Mouse (Mus musculus) mouse embryonic stem cell (cell line): ENCODE results near the gene Grin2a.

Experiments
- in situ Hi-C, 2 experiments: fragments of 300-500 bp; cut with MboI; formaldehyde crosslinking; loops; 1 replicate in 1 of 2; 3 replicates in 1 of 2; pipeline ENCODE4 v1.14.3; 2019 to 2020; ENCODE audit warnings: low sequenced_read_pairs in 2 of 2, low pct_unique_long_range_greater_than_20kb in 1 of 2, mixed read lengths in 1 of 2; ENCODE audit not compliant: unreplicated experiment in 1 of 2

Grin2a gene

DNA sequence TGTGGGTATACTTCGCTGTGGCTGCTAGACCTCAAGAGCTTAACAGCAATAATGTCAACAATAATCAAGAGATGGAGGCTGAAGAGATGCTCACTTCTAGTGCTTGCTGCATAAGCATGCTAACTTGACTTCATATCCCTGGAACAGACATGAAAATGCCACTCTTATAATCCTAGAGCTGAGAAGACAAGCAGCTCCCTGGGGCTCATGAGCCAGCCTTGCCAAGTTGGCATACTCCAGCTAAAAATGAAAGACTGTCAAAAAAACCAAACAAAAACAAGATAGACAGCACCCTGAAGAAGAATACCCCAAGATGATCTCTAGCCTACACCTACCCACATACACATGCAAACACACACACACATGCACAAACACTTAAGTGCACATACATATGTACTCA, 95.2 kb downstream of the Grin2a start:
- in situ Hi-C loops: no loop called here

DNA sequence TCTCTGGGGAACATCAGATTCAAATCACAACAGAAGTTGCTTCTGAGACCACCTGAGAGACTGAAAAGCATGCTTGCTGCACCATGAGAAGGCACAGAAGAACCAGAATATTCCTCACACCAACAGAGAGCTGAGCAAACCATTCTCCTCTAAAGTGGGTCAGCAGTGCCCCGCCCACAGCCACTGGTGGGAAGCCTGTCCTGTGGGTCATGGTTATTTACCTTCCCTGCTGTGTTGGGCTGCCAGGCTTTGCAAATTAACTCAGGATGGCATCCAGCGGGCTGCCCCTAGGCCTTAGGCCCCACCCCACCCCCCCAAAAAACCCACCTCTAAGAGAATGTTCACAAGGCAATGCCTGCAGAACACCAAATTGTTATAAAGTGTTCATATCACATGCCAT, 96.2 kb downstream of the Grin2a start:
- in situ Hi-C loops: no loop called here

DNA sequence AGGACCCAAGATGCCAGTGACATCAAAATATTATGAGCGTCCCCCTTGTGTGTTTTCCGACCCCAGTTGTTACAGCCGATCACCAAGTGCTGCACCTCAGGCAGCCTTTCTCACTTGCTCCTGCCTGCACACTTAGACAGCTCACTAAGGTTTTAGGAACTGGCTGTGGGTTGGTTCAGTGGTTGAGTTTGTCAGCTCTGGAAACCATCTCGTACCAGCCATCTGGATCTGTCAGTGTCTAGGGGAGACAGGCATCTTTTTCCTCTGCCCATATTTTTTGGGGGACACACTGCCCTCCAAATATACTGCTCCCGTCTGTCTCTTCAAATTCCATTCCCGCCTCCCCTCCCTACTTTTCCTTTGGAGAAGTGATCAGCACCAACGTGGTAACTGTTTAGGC, 99.8 kb downstream of the Grin2a start:
- in situ Hi-C loops: no loop called here

DNA sequence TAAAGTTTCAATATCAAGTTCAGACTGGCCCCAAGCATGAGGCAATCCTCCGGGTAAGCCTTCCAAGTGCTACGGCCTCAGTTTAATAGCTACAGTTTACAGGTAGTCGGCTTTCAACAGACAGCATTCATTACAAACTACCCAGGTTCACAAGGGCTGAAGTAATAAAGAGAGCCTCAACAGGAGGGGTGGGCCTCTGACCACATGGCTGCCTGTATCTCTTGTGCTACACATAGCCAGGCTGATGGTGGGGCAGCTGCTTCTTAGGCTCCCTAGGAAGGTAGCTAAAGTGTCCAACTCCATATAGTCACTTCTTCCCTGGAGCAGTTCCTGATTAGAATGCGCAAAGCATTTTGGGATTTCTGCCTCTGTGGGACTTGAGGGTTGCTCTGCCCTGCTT, 109.2 kb downstream of the Grin2a start:
- in situ Hi-C loops: no loop called here

DNA sequence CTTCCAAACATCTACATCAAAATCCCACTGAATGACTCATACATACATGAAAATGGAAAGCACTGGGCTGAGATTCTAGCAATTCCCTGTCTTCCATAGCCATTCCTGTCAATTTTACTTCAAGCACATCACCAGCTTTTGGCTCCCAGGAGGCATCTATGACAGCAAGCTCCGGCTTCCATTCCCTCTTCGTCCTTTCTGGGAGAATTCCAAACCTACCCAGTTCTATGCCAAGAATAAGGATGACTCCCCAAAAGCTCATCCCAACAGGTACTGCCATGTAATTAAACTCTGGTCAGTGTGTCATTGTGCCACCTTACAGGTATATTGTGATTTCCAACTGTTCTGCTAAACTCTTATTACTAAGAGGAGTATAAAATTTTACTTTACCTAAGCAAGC, 111.2 kb downstream of the Grin2a start:
- in situ Hi-C loops: no loop called here

DNA sequence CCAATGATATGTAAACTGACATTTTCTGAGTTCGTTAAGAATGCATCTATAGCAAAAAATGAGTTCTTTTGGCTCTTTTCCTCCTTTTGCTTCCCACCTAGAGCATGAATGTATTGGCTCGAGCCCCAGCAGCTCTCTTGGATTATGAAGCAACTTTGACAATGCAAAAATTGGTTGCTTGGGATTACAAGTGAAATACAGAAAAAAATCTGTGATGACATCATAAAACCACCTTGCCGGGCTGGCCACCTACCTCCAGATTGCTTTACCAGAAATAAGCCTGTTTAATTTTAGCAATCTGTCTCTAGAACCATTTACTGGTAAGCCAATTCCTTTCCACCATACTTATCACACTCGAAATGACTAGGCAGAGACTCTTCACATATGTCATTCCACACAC, 112.9 kb downstream of the Grin2a start:
- in situ Hi-C loops: no loop called here

DNA sequence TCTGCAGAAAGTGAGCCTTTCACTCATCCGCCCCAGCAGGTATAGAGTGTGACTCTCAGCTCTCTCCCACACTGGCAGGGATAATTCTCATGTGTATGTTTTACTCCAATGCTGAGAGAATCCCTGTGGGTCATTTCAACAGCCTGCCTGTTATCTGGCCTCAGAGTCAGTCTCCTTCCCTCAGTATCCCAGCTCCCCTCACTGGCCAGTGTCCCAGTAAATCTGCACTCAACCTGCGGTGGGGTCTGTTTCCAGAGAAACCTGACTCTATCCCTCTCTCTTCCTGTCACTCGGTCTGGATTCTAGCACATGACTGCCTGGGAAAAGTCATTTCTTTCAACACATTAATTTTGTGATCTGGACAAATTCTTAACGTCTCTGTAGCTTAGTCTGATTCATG, 122.4 kb downstream of the Grin2a start:
- in situ Hi-C loops: no loop called here

DNA sequence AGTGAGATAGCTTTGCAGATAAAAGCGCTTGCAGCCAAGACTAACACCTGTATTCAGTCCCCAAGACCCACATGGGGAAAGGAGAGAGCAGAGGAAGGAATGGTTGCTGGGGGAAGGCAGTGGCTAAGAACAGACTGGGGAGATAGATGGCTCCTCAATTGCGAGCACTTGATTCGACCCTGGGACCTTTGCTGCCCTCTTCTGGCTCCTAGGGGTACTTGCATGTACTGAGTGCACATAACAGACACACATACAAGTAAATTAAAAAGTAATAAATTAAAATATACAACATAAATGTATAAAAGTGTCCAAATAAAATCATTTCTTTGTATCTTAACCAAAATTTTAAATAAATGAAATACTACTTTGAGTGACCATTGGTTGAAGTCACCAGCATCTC, 129.7 kb downstream of the Grin2a start:
- in situ Hi-C loops: no loop called here

DNA sequence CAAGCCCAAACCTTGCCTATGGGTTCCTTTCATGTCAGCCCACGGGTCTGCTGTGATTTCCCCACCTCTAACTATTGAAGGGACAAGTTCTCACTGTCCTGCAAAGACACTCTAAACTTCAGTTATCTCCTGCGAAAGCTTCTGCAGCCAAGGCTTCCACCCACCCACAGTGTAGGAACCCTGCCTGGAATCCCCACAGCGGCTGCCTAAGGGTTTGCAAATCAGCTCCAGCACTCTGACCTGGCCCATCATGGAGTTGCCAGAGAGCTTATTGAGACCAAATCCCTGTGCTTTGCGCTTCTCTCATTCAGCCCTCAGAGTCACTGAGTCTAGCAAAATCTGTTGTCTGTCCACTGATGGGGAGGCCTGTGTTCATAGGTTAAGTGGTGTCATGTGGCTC, 130.3 kb downstream of the Grin2a start:
- in situ Hi-C loops: no loop called here

DNA sequence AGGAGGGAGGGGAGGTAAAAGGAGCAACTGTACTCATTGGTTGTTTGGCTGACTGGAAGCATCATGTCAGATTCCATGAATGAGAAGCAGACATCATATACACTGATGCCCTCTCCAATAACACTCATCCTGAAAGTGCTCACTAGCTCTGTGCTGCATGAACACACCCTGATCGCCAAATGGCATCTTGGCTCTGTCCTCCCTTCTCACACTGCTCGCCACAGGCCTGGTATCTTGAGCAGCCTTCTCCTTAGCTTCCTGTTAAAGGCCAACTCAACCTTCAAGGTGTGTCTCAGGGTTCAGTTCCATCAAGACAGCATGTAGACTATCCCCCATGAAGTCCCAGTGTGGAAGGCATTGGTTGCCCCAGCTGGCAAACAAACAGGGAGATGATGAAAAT, 137.6 kb downstream of the Grin2a start:
- in situ Hi-C loops: no loop called here

DNA sequence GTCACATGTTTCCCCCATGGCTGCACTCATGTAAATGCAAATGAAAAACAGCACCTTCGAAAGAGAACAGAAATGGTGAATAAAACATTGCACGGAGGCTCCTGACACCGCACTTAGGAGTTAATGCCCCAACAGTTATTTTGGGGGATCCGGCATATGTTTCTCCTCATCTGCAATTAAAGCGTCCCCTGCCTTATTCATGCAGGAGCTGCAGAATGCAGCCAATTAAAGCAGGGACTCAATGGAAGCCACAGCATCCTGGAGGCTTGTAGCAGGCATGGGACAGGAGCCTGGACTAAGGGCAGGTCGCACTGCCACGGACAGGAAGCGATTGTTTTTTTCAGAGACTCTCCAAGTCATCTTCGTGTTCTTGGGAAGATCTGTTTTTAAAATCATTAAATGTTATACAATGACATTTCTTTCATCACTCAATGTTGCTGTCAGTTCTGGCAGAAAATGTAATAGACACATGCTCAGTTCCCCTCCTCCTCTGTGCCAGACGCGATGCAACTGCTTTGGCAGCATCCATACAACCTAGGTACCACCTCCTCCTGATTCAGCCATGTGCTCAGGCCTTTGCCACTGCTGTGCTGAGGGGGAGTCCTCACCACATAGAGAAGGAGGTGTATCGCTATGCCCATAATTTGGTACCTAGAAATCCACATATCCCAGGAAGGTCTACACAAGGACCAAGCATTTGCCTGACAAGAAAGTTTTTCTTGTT, 143.9 kb downstream of the Grin2a start:
- in situ Hi-C loops: no loop called here

DNA sequence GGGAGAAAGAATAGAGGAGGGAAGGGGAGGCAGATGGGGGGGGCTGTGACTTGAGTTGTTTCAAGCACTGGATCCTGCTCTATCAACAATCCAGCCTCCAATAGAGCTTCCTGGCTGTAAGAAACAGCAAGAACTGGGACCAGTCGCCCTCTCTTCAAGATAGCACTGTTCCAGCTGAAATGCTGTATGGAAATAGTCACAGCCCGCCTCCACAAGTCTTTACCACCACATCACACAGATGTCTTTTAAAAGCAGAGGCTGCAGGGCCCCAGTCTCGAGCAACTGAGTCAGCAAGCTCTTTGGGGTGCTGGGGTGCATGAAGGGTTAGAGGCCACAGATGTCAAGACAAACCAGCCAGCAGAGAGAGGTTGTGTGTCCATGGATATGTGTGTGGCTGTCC, 153.9 kb downstream of the Grin2a start:
- in situ Hi-C loops: no loop called here

DNA sequence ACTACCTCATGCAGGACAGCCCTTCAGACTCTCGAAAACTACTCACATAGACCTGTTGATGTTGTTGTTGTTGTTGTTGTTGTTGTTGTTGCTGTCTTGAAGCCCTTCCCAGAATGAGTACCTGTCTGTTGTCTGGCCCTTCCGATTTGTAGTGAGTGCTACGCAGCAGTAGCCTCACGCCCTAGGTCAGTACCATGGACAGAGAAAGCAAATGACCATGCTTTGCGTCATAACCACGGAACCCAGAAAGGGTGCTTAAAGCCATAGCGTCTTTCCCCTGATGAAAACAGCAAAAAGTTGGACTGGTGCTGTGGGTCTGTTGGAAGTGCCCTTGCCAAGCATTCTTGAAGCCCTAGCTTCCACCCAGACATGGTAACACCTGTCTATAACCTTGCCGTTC, 158.8 kb downstream of the Grin2a start:
- in situ Hi-C loops: no loop called here

DNA sequence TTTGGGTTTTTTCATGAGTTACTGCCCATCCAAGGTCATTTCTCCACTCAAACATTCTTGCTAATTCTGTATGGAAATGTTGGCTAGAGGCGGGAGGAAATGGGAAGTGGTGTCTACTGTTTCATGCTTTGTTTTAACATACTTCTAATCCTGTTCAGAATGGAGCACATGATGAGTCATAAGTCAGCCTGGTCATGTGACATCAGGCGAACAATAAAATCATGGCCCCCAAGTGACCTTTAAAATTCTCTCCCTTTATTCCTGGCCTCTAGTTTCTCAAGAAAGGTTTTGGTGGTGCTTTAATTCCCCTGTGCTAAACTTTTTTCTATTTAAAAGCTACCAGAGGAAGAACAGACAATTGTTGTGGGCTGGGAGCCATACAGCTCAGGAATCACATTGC, 161.1 kb downstream of the Grin2a start:
- in situ Hi-C loops: no loop called here

DNA sequence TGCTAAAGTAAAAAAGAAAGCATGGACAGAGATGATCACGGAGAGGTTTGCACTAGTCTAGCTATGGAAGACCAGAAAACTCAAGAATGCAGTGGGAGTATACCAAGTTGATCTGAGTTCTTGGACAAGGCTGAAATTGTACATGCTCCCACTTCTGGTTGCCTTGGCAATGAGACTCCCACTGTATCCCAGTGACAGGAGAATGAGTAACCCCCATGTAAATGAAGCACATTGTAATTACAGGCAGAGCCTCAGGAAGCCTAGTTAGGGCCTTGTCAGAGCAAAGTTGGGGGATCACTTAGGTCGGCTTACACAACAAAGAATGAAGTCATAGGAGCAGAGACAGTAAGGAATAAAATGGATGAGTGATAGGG, 170.3 kb downstream of the Grin2a start:
- in situ Hi-C loops: no loop called here

DNA sequence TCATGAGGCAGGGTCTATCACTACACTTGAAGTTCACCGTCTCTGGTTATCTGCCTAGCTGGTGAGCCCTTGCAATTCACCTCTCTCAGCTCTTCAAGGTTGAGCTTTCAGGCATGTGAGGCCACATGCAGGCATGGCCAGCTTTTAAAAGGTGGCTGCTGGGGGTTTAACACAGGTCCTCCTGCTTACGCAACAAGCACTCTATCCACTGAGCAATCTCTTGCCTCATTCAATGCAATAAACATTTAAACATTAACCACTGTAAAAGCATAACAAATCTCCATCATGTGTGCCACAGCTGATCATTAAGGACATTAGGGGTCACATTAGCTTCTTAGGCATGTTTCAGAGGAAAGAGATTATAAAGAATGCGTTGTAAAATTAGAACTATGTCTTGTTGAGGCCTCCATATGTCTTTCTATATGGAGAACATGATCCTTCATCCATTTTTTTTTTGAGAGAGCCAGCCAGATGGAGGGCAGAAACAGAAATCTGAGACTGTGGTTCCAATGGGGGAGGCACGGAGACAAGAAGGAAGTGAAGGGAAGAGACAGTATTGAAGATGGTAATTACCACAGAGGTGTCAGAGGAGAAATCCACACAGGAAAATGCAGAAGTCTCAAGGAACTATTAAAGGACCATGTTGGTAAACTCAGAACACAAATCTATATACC, 170.8 kb downstream of the Grin2a start:
- in situ Hi-C loops: no loop called here

DNA sequence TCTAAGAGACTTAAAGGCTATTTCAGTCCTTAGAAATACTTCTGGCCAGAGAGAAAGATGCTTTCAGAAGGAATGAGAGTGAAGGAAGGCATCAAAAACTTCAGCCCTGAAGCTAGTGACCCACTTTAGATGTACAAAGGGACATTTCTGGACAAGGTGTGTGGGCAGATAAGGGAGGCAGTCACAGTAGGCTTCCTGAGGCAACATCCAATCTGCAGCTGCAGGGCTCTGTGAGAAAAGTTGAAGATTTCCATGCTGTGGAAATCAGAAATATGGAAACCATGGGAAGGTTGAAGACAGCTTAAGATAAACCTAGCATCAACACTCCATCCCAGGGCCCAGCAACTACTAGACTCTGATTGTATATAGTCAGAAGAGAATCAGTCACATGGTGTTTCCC, 171.7 kb downstream of the Grin2a start:
- in situ Hi-C loops: no loop called here

DNA sequence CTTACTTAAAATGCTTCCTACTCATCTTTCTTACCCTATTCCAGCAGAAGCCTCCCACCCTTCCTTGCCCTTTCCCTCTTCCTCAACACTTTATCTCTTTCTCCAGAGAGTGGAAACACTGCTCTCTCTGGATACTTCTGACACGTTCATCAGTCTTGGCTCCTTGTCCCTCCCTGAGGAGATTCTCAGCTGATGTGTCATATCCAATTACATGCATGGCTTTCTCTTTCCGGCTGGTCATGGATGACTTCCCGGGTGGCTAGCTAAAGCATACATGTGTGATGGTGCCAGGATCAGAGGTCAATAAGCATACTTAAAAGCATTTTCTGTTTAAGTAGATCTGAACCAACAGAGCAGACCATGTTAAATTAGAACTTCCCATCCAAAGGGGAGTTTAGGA, 175.9 kb downstream of the Grin2a start:
- in situ Hi-C loops: no loop called here

DNA sequence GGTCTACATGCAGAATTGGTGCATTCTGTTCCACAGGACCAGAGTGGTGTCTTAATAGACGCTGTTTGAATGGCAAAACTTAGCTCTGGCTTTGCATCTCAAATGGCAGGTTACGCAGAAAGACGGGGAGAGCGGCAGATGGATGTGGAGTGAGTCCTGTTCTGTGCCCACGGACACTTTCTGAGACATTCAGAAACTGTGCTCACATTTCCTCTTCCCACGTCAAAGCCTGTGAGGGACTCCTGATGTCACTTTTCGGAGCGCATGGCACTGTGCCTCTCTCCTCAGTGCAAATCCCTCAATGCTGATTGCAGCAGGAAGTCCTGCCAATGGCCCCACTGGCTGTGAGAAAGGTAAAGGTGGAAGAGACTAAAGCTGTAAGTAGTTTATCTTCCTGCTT, 194.0 kb downstream of the Grin2a start:
- in situ Hi-C loops: no loop called here

DNA sequence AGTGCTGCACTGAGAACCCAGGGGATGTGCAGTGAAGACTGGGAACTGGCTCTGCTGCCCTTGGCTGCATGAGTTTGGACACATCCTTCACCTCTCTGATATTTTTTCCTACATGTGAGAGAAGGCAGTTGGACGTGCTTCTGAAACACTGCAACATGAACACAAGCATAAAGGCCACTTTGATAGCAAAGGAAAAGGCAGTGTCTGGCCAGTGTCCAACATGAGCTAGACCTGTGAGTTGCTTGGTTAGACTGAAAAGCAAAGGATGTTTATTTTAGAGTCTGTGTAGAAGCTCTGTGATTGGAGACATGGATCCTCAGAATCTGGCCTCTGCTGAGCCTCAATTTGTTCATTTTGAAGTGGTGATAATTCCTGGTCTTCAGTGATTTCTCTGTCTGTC, 195.1 kb downstream of the Grin2a start:
- in situ Hi-C loops: no loop called here
